Mouse (Mus musculus) gastrocnemius, postnatal 14 days (tissue): Measurements from ENCODE around the gene Clba1. TPM values are rescaled to one million over a fixed set of nuclear protein-coding genes. Genes with fewer than 3 reads are reported as not detected.

Experiments used
- total RNA-seq, 2 experiments: library from RNA; stranded (reverse); gene quantifications; 2 replicates each; pipeline ENCODE4 v1.2.3; 2021

The Clba1 gene
- total RNA-seq, 2 experiments from 2014 or later, result 0.62 to 0.73 TPM

Other genes starting within 250 kb of the Clba1 start
- gene Inf2, start 220.2 kb upstream of the Clba1 start, total RNA-seq, result 10 to 100 TPM; 15.0 to 16.1 TPM
- gene Adssl1, start 188.9 kb upstream of the Clba1 start, total RNA-seq, result 100 to 1,000 TPM; 462 to 471 TPM
- 10 to 100 TPM; 16.9 to 18.7 TPM for gene Siva1, start 164.3 kb upstream of the Clba1 start, total RNA-seq
- gene Akt1, start 134.1 kb upstream of the Clba1 start, total RNA-seq, result 10 to 100 TPM; 78.3 to 89.4 TPM
- gene Zbtb42, start 130.1 kb upstream of the Clba1 start, total RNA-seq, result 1 to 10 TPM; 1.3 to 2.1 TPM
- 10 to 100 TPM; 10.9 to 14.4 TPM for gene Cep170b, start 88.5 kb upstream of the Clba1 start, total RNA-seq
- gene Pld4, start 48.3 kb upstream of the Clba1 start, total RNA-seq, result 1 to 10 TPM; 3.2 to 4.1 TPM
- gene Ahnak2, start 6.3 kb upstream of the Clba1 start, total RNA-seq, result 10 to 100 TPM in 1 of 2 experiments, 1 to 10 TPM in 1; 7.8 to 11.3 TPM
- gene Cdca4, start 20.5 kb downstream of the Clba1 start, total RNA-seq, result 1 to 10 TPM; 4.3 to 5.8 TPM
- under 1 TPM in 1 of 2 experiments, not detected in 1; 0.10 TPM for gene Gpr132, start 59.3 kb downstream of the Clba1 start, total RNA-seq
- 10 to 100 TPM; 24.2 to 25.5 TPM for gene Jag2, start 120.8 kb downstream of the Clba1 start, total RNA-seq
- gene Nudt14, start 133.2 kb downstream of the Clba1 start, total RNA-seq, result 10 to 100 TPM; 14.8 to 17.5 TPM
- gene Btbd6, start 167.5 kb downstream of the Clba1 start, total RNA-seq, result 10 to 100 TPM in 1 of 2 experiments, 1 to 10 TPM in 1; 7.3 to 10.2 TPM
- gene Brf1, start 191.8 kb downstream of the Clba1 start, total RNA-seq, result 10 to 100 TPM; 21.4 to 22.7 TPM
- gene Pacs2, start 205.6 kb downstream of the Clba1 start, total RNA-seq, result 10 to 100 TPM; 31.9 to 41.4 TPM